19 mouse cellular contexts compared by ENCODE assay signal in the genomic region with DNA sequence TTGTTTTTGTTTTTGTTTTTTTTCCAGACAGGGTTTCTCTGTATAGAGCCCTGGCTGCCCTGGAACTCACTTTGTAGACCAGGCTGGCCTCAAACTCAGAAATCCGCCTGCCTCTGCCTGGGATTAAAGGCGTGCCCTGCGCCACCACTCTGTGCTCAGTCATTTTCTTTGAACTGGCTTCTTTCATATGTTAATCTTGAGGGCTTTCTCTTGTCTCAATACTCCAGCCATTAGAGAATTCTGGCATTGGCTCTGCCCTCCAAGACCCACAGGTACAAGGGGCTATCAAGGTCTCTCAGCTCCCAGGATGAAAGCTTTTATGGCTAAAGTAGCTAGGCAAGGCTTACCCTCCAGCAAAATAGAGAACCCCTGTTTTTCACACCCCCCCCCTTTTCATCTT.
A peak's percentile ranks its signal among the peaks of the same experiment; 100 is the strongest.
DNase-seq lines count a peak whose midpoint lies in the region; ATAC-seq and TF ChIP-seq lines count a peak whose summit lies in the region.
"Had no signal": no experiment of that assay in that cellular context is flagged by ENCODE, and none has a peak within 500 bp of the region (broad histone marks: within the 10 kb centered on the region; RNA-seq: fewer than 3 reads in every experiment).

No protein-coding gene starts in this region.

- H3K27ac ChIP-seq in forebrain, embryonic 11.5 days (ENCODE audit: low read depth, low read length), result no peak overlapping the region
- no peak overlapping the region for H3K27ac ChIP-seq in forebrain, postnatal 0 days (ENCODE audit: low read depth, low read length)
- H3K27ac ChIP-seq in hindbrain, embryonic 14.5 days, result peak overlapping the region; percentile 64; the same call in 1 of the 2 replicates
- no peak overlapping the region for H3K27ac ChIP-seq in hindbrain, embryonic 10.5 days
- H3K27ac ChIP-seq: embryonic facial prominence, embryonic 12.5 days; heart, adult 2 months had no signal

- 61% methylated on average over 3 of the region's 3 CpGs for WGBS in forebrain, embryonic 11.5 days
- WGBS in forebrain, postnatal 0 days, result 62% methylated on average over 3 of the region's 3 CpGs
- WGBS in hindbrain, embryonic 14.5 days, result 57% methylated on average over 3 of the region's 3 CpGs
- 77% methylated on average over 3 of the region's 3 CpGs for WGBS in hindbrain, embryonic 10.5 days

- no peaks in the 10 kb centered on the region for H3K9me3 ChIP-seq in forebrain, embryonic 11.5 days (ENCODE audit: control insufficient read depth, low read length)
- no peaks in the 10 kb centered on the region for H3K9me3 ChIP-seq in forebrain, postnatal 0 days (ENCODE audit: low read length)
- H3K9me3 ChIP-seq in hindbrain, embryonic 14.5 days (ENCODE audit: control insufficient read depth, low read length), result no peaks in the 10 kb centered on the region
- no peaks in the 10 kb centered on the region for H3K9me3 ChIP-seq in hindbrain, embryonic 10.5 days
- H3K9me3 ChIP-seq in E14TG2a.4 (ENCODE audit: low read length), result peaks cover 57% of the 10 kb centered on the region
- H3K9me3 ChIP-seq: embryonic facial prominence, embryonic 12.5 days; heart, embryonic 12.5 days had no signal

- no peak for TF ChIP-seq CTCF in forebrain, postnatal 0 days (IDR thresholded peaks at IDR 0.05; ENCODE audit: low read depth)
- no peak for TF ChIP-seq CTCF in E14TG2a.4 (conservative IDR thresholded peaks at IDR 0.05; ENCODE audit: low read length)

- 0 out of 2 replicates have a peak, but pooled peaks have one; percentile 15 for ATAC-seq in forebrain, embryonic 11.5 days (replicated peaks; ENCODE audit: low FRiP score)
- no peak for ATAC-seq in forebrain, postnatal 0 days
- no peak for ATAC-seq in hindbrain, embryonic 14.5 days (ENCODE audit: low FRiP score)
- ATAC-seq: CD4-positive, CD25-positive, alpha-beta regulatory T cell, adult 4 months; inflammation-experienced regulatory T-cells, adult 6 months; intestine, postnatal 0 days had no signal

- H3K4me1 ChIP-seq in forebrain, embryonic 11.5 days (replicated peaks; ENCODE audit: control insufficient read depth, insufficient read depth, low read length), result 0 out of 2 replicates have a peak, but pooled peaks cover 2% of the 10 kb centered on the region
- 0 out of 2 replicates have a peak, but pooled peaks cover 3% of the 10 kb centered on the region for H3K4me1 ChIP-seq in forebrain, postnatal 0 days (ENCODE audit: insufficient read depth)
- H3K4me1 ChIP-seq in hindbrain, embryonic 14.5 days (replicated peaks; ENCODE audit: control insufficient read depth, insufficient read depth, low read length), result 0 out of 2 replicates have a peak, but pooled peaks cover 5% of the 10 kb centered on the region
- peaks cover 11% of the 10 kb centered on the region for H3K4me1 ChIP-seq in hindbrain, embryonic 10.5 days (replicated peaks)
- H3K4me1 ChIP-seq in E14TG2a.4 (replicated peaks; ENCODE audit: low read depth, low read length), result peaks cover 23% of the 10 kb centered on the region
- H3K4me1 ChIP-seq: heart, embryonic 12.5 days had no signal

- H3K4me3 ChIP-seq in forebrain, embryonic 11.5 days (ENCODE audit: low read depth, low read length), result no peak overlapping the region
- H3K4me3 ChIP-seq in forebrain, postnatal 0 days (ENCODE audit: low read depth, low read length), result no peak overlapping the region
- H3K4me3 ChIP-seq in hindbrain, embryonic 14.5 days (replicated peaks; ENCODE audit: low read length), result no peak overlapping the region
- no peak overlapping the region for H3K4me3 ChIP-seq in hindbrain, embryonic 10.5 days
- H3K4me3 ChIP-seq in E14TG2a.4 (replicated peaks; ENCODE audit: low read length), result 0 out of 2 replicates have a peak overlapping the region, but pooled peaks have one; percentile 10
- H3K4me3 ChIP-seq: embryonic facial prominence, embryonic 12.5 days; heart, adult 2 months had no signal

- DNase-seq in forebrain, embryonic 11.5 days (ENCODE audit: low spot score), result no peak
- DNase-seq in forebrain, postnatal 0 days, result no peak
- no peak for DNase-seq in hindbrain, embryonic 14.5 days (ENCODE audit: low spot score)
- DNase-seq in hindbrain, embryonic 10.5 days (ENCODE audit: low spot score), result no peak
- peak; percentile 67 for DNase-seq in ZHBTc4 (ENCODE audit: low read depth, low spot score)
- DNase-seq in thymus, postnatal 14 days, result no peak
- DNase-seq: adrenal gland, postnatal 10 days; B cell, adult 2 months; cerebellum, adult 11 months; cerebellum, adult 8-10 months; gastrocnemius, postnatal 14 days; heart, adult 2 months; kidney, adult 8-10 months had no signal

- no peaks in the 10 kb centered on the region for H3K27me3 ChIP-seq in forebrain, embryonic 11.5 days (ENCODE audit: control insufficient read depth, insufficient read depth, low read length)
- H3K27me3 ChIP-seq in forebrain, postnatal 0 days (ENCODE audit: insufficient read depth, low read length), result no peaks in the 10 kb centered on the region
- no peaks in the 10 kb centered on the region for H3K27me3 ChIP-seq in hindbrain, embryonic 14.5 days (ENCODE audit: control insufficient read depth, insufficient read depth, low read length)
- H3K27me3 ChIP-seq in hindbrain, embryonic 10.5 days (ENCODE audit: insufficient read depth, poor library complexity, severe bottlenecking), result peaks cover 19% of the 10 kb centered on the region
- H3K27me3 ChIP-seq in E14TG2a.4 (ENCODE audit: insufficient read depth, low read length), result peaks cover 16% of the 10 kb centered on the region

- no peaks in the 10 kb centered on the region for H3K36me3 ChIP-seq in forebrain, embryonic 11.5 days (ENCODE audit: control insufficient read depth, insufficient read depth, low read length)
- no peaks in the 10 kb centered on the region for H3K36me3 ChIP-seq in forebrain, postnatal 0 days (ENCODE audit: insufficient read depth)
- no peaks in the 10 kb centered on the region for H3K36me3 ChIP-seq in hindbrain, embryonic 14.5 days (replicated peaks; ENCODE audit: control insufficient read depth, insufficient read depth)
- no peaks in the 10 kb centered on the region for H3K36me3 ChIP-seq in hindbrain, embryonic 10.5 days
- peaks cover 12% of the 10 kb centered on the region for H3K36me3 ChIP-seq in E14TG2a.4 (ENCODE audit: insufficient read depth, low read length)
- H3K36me3 ChIP-seq: embryonic facial prominence, embryonic 12.5 days; heart, embryonic 12.5 days had no signal

- H3K4me2 ChIP-seq in forebrain, embryonic 11.5 days (ENCODE audit: low read depth, low read length, severe bottlenecking), result no peak overlapping the region
- H3K4me2 ChIP-seq in forebrain, postnatal 0 days (ENCODE audit: low read depth), result no peak overlapping the region
- H3K4me2 ChIP-seq in hindbrain, embryonic 14.5 days (replicated peaks), result peak overlapping the region; percentile 41; the same call in 1 of the 2 replicates

- no peak overlapping the region for H3K9ac ChIP-seq in forebrain, embryonic 11.5 days (ENCODE audit: low read length)
- no peak overlapping the region for H3K9ac ChIP-seq in forebrain, postnatal 0 days
- H3K9ac ChIP-seq in hindbrain, embryonic 14.5 days, result no peak overlapping the region
- H3K9ac ChIP-seq: embryonic facial prominence, embryonic 12.5 days; heart, embryonic 12.5 days had no signal
